11 mouse cellular contexts compared by ENCODE assay signal in the genomic region with DNA sequence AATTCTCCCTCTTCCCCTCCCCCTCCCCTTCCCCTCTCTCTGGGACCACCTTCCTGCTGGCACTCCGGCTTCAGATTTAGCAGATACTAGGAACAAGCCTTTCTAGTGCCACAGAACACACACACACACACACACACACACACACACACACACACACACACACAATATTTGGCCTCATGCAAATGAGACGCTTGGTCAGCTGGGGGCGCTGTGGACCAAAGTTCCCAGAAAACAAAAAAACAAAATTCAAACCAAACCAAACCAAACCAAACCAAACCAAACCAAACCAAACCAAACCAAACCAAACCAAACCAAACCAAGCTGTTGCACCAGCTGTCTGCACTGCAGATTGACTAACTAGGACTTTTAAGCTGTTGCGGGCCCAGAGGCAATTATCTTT. TPM values are rescaled to one million over a fixed set of nuclear protein-coding genes. Genes with fewer than 3 reads are reported as not detected.
DNase-seq lines count a peak whose midpoint lies in the region; ATAC-seq and TF ChIP-seq lines count a peak whose summit lies in the region.
"Had no signal": no experiment of that assay in that cellular context is flagged by ENCODE, and none has a peak within 500 bp of the region (broad histone marks: within the 10 kb centered on the region; RNA-seq: fewer than 3 reads in every experiment).

No protein-coding gene starts in this region.

- no peaks in the 10 kb centered on the region for H3K36me3 ChIP-seq in kidney, postnatal 0 days (ENCODE audit: insufficient read depth, low read length)
- H3K36me3 ChIP-seq: embryonic facial prominence, embryonic 12.5 days; limb, embryonic 13.5 days; neural tube, embryonic 12.5 days had no signal

- H3K4me2 ChIP-seq in kidney, postnatal 0 days (ENCODE audit: low read length) = no peak overlapping the region
- H3K4me2 ChIP-seq: embryonic facial prominence, embryonic 12.5 days; limb, embryonic 13.5 days; neural tube, embryonic 12.5 days had no signal

- H3K9ac ChIP-seq in kidney, postnatal 0 days (ENCODE audit: low read depth, low read length) = no peak overlapping the region
- H3K9ac ChIP-seq: embryonic facial prominence, embryonic 12.5 days; limb, embryonic 13.5 days; neural tube, embryonic 12.5 days had no signal

- peaks cover 3% of the 10 kb centered on the region for H3K4me1 ChIP-seq in kidney, postnatal 0 days (replicated peaks; ENCODE audit: insufficient read depth, low read length)
- no peaks in the 10 kb centered on the region for H3K4me1 ChIP-seq in cortical plate, adult 2 months (ENCODE audit: control insufficient read depth, insufficient read depth, low read length)

- 74% methylated on average over 4 of the region's 4 CpGs for WGBS in kidney, postnatal 0 days

- DNase-seq in adrenal gland, adult (ENCODE audit: inconsistent age in 2 of 2, low spot score in 1 of 2) = peak; percentile 40 to 80
- DNase-seq in adrenal gland, postnatal 4 days (ENCODE audit: low spot score in 2 of 2) = no peak
- DNase-seq in kidney, postnatal 0 days (ENCODE audit: low spot score) = no peak
- DNase-seq in kidney, postnatal 14 days = no peak
- peak; percentile 61 for DNase-seq in NIH3T3 (ENCODE audit: low read depth)
- DNase-seq in c-Kit-positive CD71-positive TER-119-positive erythroid progenitor cells, embryonic 14.5 days (ENCODE audit: low spot score) = no peak
- DNase-seq in right cerebral cortex, postnatal 10 days (ENCODE audit: low spot score in 2 of 2) = no peak

- peaks cover 9% of the 10 kb centered on the region for H3K27me3 ChIP-seq in kidney, postnatal 0 days (ENCODE audit: insufficient read depth, low read length)

- no peak for ATAC-seq in kidney, postnatal 0 days (replicated peaks; ENCODE audit: low FRiP score, low read depth)

- H3K27ac ChIP-seq in kidney, postnatal 0 days = no peak overlapping the region
- H3K27ac ChIP-seq in cortical plate, adult 2 months (ENCODE audit: insufficient read depth, low read length) = no peak overlapping the region
- H3K27ac ChIP-seq: embryonic facial prominence, embryonic 12.5 days; limb, embryonic 13.5 days; neural tube, embryonic 12.5 days had no signal

- H3K4me3 ChIP-seq in kidney, postnatal 0 days (replicated peaks; ENCODE audit: low read depth, low read length) = no peak overlapping the region
- H3K4me3 ChIP-seq in cortical plate, adult 2 months (ENCODE audit: insufficient read depth, low read length) = no peak overlapping the region
- H3K4me3 ChIP-seq: embryonic facial prominence, embryonic 12.5 days; limb, embryonic 13.5 days; neural tube, embryonic 12.5 days had no signal

- peak; percentile 57 for TF ChIP-seq CTCF in kidney, postnatal 0 days (IDR thresholded peaks at IDR 0.05; ENCODE audit: low read depth)
- peak; percentile 59 for TF ChIP-seq CTCF in cortical plate, adult 2 months (IDR thresholded peaks at IDR 0.05; ENCODE audit: extremely low read depth, insufficient read depth, low read length)

- no peak for TF ChIP-seq POLR2A in cortical plate, adult 2 months (IDR thresholded peaks at IDR 0.05; ENCODE audit: extremely low read depth, insufficient read depth, low read length)

- H3K9me3 ChIP-seq in kidney, postnatal 0 days (replicated peaks; ENCODE audit: low read length) = no peaks in the 10 kb centered on the region
- H3K9me3 ChIP-seq: embryonic facial prominence, embryonic 12.5 days; limb, embryonic 13.5 days; neural tube, embryonic 12.5 days had no signal

RNA-seq across cellular contexts. Expression of a gene that starts 4.5 kb away (rescaled TPM):
- 1 to 10 TPM; 1.1 to 3.9 TPM for total RNA-seq in adrenal gland, postnatal 4 days (2021)
- polyA plus RNA-seq in kidney, postnatal 0 days (2015; fragmentation: Nextera tagmentation; extraction: Ambion mirVana) = 4.0 and 4.7 TPM in 2 replicates
- 146 and 160 TPM in 2 replicates for polyA plus RNA-seq in cortical plate, adult 2 months (2012; rRNA removed)

Comparison
In these comparisons a context has a peak if more than half of its experiments do, and no peak if none do; other contexts are left out.
1. DNase-seq: peak in adrenal gland, adult (2 of 2) and NIH3T3 (single experiment); none in adrenal gland, postnatal 4 days (0 of 2), kidney, postnatal 0 days (single experiment), kidney, postnatal 14 days (single experiment), c-Kit-positive CD71-positive TER-119-positive erythroid progenitor cells, embryonic 14.5 days (single experiment) and right cerebral cortex, postnatal 10 days (0 of 2).
2. RNA of a gene that starts 4.5 kb away (polyA plus RNA-seq): 146 to 160 TPM in cortical plate, adult 2 months; 4.0 to 4.7 TPM in kidney, postnatal 0 days; every median in the first group is over 10 times any median in the second.